Mouse (Mus musculus): Measurements from ENCODE around the gene Lrrc17. TPM values are rescaled to one million over a fixed set of nuclear protein-coding genes. Genes with fewer than 3 reads are reported as not detected.

The Lrrc17 gene
- total and polyA plus RNA-seq, 3 experiments: not detected

GRCm38 (mm10) chr5:21553685-21554084 is 10.3 kb downstream of the Lrrc17 start:
- no peaks in the 10 kb centered on the region for H3K36me3 ChIP-seq (replicated peaks in 1 of 2; ENCODE audit: control insufficient read depth in 1 of 2, insufficient read depth in 1 of 2, low read length in 1 of 2)
- no peaks in the 10 kb centered on the region for H3K27me3 ChIP-seq (replicated peaks)
- dilution Hi-C loops (cut with MboI; ENCODE audit: extremely low pct_ligation_motif_present, extremely low pct_unique_long_range_greater_than_20kb, low sequenced_read_pairs): no loop called here
- in situ Hi-C loops (cut with MboI; ENCODE audit: low pct_ligation_motif_present, low pct_unique_long_range_greater_than_20kb, low sequenced_read_pairs): no loop called here
- H3K9me3 ChIP-seq (replicated peaks; ENCODE audit: low read length): no peaks in the 10 kb centered on the region
- H3K27ac ChIP-seq (ENCODE audit: insufficient read depth, low read depth): no peak overlapping the region
- DNase-seq (ENCODE audit: extremely low read depth): no peak
- no peaks in the 10 kb centered on the region for H3K4me1 ChIP-seq (ENCODE audit: control insufficient read depth in 1 of 2, insufficient read depth in 2 of 2)
- no peak overlapping the region for H3K4me2 ChIP-seq (ENCODE audit: insufficient read depth, low read depth, poor library complexity, severe bottlenecking)
- TF ChIP-seq MAX (IDR thresholded peaks at IDR 0.05; ENCODE audit: low read length): no peak
- TF ChIP-seq MAFK (IDR thresholded peaks at IDR 0.05; ENCODE audit: insufficient replicate concordance, low read length): peak; percentile 51; the same call in 1 of the 2 replicates
- no peak for TF ChIP-seq GABPA (IDR thresholded peaks at IDR 0.05; ENCODE audit: insufficient replicate concordance, low read depth, low read length)
- H3K79me2 ChIP-seq (replicated peaks; ENCODE audit: control insufficient read depth, extremely low read depth, insufficient read depth, poor library complexity, severe bottlenecking): no peaks in the 10 kb centered on the region
- no peak overlapping the region for H3K9ac ChIP-seq (ENCODE audit: insufficient read depth, low read depth)
- H3K4me3 ChIP-seq (replicated peaks in 1 of 3; ENCODE audit: low read depth in 2 of 3, low read length in 2 of 3, poor library complexity in 1 of 3): no peak overlapping the region

GRCm38 (mm10) chr5:21554732-21555131 is 11.4 kb downstream of the Lrrc17 start:
- no peak for TF ChIP-seq SIN3A (IDR thresholded peaks at IDR 0.05; ENCODE audit: low read length)
- TF ChIP-seq NELFE (IDR thresholded peaks at IDR 0.05; ENCODE audit: low read depth, low read length): no peak
- TF ChIP-seq CTCF (conservative IDR thresholded peaks at IDR 0.05 in 1 of 2, IDR thresholded peaks at IDR 0.05 in 1 of 2; ENCODE audit: low read depth in 2 of 2, low read length in 2 of 2): no peak
- no peak for TF ChIP-seq TCF12 (IDR thresholded peaks at IDR 0.05; ENCODE audit: low read depth, low read length)
- no peak for TF ChIP-seq JUND (conservative IDR thresholded peaks at IDR 0.05; ENCODE audit: low read depth, low read length)
- TF ChIP-seq BHLHE40 (IDR thresholded peaks at IDR 0.05; ENCODE audit: low read depth, low read length): no peak
- no peak for TF ChIP-seq E2F4 (IDR thresholded peaks at IDR 0.05; ENCODE audit: insufficient replicate concordance, low read depth, low read length)
- TF ChIP-seq MAZ (IDR thresholded peaks at IDR 0.05; ENCODE audit: low read depth, low read length): no peak
- TF ChIP-seq JUN (IDR thresholded peaks at IDR 0.05; ENCODE audit: insufficient read depth, low read depth, low read length): no peak
- no peak for TF ChIP-seq ZKSCAN1 (IDR thresholded peaks at IDR 0.05; ENCODE audit: borderline replicate concordance, low read depth, low read length)
- no peak for TF ChIP-seq ZNF384 (IDR thresholded peaks at IDR 0.05; ENCODE audit: low read depth, low read length)
- no peak for TF ChIP-seq MAFK (IDR thresholded peaks at IDR 0.05; ENCODE audit: insufficient replicate concordance, low read length)
- TF ChIP-seq MEF2A (IDR thresholded peaks at IDR 0.05; ENCODE audit: borderline replicate concordance, low read depth, low read length): no peak
- no peak for TF ChIP-seq UBTF (IDR thresholded peaks at IDR 0.05; ENCODE audit: low read depth, low read length)
- TF ChIP-seq IRF4 (IDR thresholded peaks at IDR 0.05; ENCODE audit: low read depth, low read length): no peak
- no peak for TF ChIP-seq KAT2A (IDR thresholded peaks at IDR 0.05; ENCODE audit: insufficient replicate concordance, low read length)
- no peak for TF ChIP-seq USF2 (conservative IDR thresholded peaks at IDR 0.05; ENCODE audit: low read depth, low read length)
- TF ChIP-seq NRF1 (IDR thresholded peaks at IDR 0.05; ENCODE audit: low read depth, low read length): no peak
- no peak for TF ChIP-seq TBP (conservative IDR thresholded peaks at IDR 0.05; ENCODE audit: low read depth, low read length)
- in situ Hi-C loops (cut with MboI; ENCODE audit: low pct_ligation_motif_present, low pct_unique_long_range_greater_than_20kb, low sequenced_read_pairs): no loop called here
- H3K4me3 ChIP-seq (replicated peaks in 1 of 3; ENCODE audit: low read depth in 2 of 3, low read length in 2 of 3, poor library complexity in 1 of 3): no peak overlapping the region
- no peaks in the 10 kb centered on the region for H3K36me3 ChIP-seq (replicated peaks in 1 of 2; ENCODE audit: control insufficient read depth in 1 of 2, insufficient read depth in 1 of 2, low read length in 1 of 2)
- H3K9ac ChIP-seq (ENCODE audit: insufficient read depth, low read depth): no peak overlapping the region
- H3K9me3 ChIP-seq (replicated peaks; ENCODE audit: low read length): no peaks in the 10 kb centered on the region
- H3K27me3 ChIP-seq (replicated peaks): no peaks in the 10 kb centered on the region
- H3K79me2 ChIP-seq (replicated peaks; ENCODE audit: control insufficient read depth, extremely low read depth, insufficient read depth, poor library complexity, severe bottlenecking): no peaks in the 10 kb centered on the region
- H3K4me2 ChIP-seq (ENCODE audit: insufficient read depth, low read depth, poor library complexity, severe bottlenecking): no peak overlapping the region
- dilution Hi-C loops (cut with MboI; ENCODE audit: extremely low pct_ligation_motif_present, extremely low pct_unique_long_range_greater_than_20kb, low sequenced_read_pairs): no loop called here
- H3K4me1 ChIP-seq (ENCODE audit: control insufficient read depth in 1 of 2, insufficient read depth in 2 of 2): no peaks in the 10 kb centered on the region
- no peak overlapping the region for H3K27ac ChIP-seq (ENCODE audit: insufficient read depth, low read depth)
- no peak for DNase-seq (ENCODE audit: extremely low read depth)

All from CH12.LX (cell line).